Mouse (Mus musculus): ENCODE measurements at regions not wholly inside any gene's neighbourhood (a gene's known extent, or its start where the extent isn't known, plus 50 kb on each side); places are given as distances from the start of the nearest gene placed in this dataset.
"Not testable (repeated sequence)": the region's sequence is repeated elsewhere in the genome, so short reads cannot be mapped to it uniquely, and the experiment has no call there.

- DNase-seq = no peak
Measured at GRCm38 (mm10) chr7:36210034-36210433, 407.2 kb upstream of the Zfp507 start.

DNA sequence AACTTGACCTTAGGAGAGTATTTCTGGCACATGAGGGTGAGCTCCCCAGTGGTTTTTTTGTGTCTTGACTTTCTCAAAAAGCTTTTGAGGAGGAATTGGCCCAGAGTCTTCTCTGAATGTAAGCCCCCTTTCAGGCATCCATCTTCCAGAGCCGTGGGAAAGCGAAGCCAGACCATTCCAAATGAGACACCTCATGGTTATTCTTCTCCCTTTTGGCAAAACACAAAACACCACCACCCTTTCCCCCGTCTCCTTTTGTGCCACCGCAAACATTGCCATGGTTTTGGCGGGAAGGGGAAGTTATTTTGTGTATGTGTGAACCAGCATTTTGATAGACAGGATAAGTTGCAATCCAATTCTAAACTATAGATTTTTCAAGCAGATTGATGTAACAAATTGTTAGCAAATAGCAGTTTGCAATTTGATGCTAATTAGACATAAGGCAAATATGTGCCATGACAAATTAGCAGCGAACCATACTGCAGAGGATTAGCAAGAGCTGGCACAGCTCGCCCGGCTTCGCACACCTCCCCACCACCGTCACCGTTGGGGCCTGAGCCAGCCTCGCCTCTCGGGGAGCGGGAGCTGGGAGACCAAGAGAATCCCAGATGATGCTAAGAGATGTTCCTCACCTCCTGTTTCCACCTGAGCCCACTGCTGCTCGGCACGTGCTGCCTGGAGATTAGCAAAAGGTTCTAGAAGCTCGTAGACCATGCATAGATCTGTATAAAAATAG, 404.9 kb upstream of the Zfp507 start:
- DNase-seq = no peak

DNA sequence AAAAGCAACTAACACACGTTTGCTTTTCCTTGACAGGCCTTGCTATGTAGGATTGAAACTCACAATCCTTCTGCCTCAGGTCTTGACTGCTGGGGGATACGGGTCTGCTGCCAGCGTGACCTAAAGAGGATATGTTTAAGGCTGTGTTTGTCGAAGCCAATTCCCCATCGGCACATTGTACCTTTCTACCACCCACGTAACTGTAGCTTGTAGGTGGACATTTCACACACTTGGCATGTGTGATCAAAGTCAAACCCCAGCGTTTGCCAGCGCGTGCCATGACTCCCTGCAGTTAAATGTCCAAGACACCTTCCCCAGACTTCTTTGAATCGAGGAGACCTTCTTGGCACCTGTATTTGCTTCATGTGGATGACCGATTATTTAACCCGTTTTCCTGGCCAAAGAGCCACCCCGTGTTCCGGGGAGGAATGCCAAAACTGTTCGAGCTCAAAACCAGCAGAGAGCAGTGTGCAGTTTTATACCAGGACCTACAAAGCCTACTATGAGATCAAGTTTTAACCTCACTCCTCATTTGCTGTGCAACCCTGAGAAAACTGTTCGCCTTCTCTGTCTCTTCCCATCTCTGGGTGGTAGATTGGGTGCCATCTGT, 395.4 kb upstream of the Zfp507 start:
- DNase-seq = no peak

GRCm38 (mm10) chr7:36196154-36196720, 393.4 kb upstream of the Zfp507 start:
- no peak for DNase-seq

DNA sequence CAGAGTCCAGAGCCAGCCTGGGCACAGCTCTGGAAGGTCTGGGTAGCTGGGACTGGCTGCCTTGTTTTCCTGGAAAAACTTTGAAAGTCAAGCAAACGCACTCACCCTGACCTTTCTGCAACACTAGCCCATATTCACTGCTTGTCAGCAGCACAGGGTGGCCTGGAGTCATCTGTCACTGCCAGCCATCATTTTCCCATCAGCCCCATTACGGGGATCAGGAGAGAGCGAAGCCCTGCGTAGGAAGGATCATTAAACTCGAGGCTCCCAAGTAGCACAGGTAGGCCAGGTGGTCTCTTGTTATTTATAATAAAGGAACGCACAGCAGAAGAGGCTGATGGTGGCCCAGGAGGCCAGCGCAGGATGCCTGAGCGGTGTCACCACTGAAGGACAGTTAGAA, 389.8 kb upstream of the Zfp507 start:
- no peak for DNase-seq

DNA sequence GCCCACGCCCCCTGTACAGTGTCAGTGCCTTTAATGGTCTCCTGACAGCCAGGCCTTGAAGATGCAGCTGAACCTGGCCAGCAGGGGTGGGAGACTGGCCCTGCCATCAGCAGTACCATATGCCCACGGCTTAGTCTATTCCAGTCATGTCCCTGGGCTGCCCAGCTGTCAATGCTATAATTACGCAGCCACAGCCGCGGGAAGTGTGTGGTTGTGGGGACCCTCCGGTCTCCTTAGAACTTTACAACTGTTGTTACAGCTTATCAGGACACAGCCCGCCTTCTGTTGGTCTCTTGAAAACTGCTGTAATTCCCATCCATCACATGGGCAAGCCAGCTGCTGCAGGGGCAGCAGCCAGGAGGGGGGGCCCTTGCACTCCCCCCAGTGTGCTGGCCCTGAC, 375.1 kb upstream of the Zfp507 start:
- no peak for DNase-seq

- no peak for DNase-seq
Measured at GRCm38 (mm10) chr7:36175296-36175695, 372.5 kb upstream of the Zfp507 start.

DNA sequence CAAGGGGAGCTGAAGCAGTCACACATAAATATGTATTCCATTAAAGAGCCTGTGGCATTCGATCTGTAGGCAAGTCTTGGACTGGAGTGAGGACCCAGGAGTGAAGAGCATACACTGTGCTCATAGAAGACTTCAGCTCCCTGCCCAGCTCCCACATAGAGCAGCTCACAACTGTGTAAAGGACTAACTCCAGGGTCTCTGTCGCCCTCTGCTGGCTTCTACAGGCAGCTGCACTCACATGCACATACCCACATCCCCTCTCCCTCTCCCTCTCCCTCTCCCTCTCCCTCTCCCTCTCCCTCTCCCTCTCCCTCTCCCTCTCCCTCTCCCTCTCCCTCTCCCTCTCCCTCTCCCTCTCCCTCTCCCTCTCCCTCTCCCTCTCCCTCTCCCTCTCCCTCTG, 369.7 kb upstream of the Zfp507 start:
- DNase-seq = not testable (repeated sequence)

GRCm38 (mm10) chr7:36157270-36157945, 354.6 kb upstream of the Zfp507 start:
- DNase-seq = peak in 1 of 2 experiments; percentile 7

- DNase-seq = no peak
Measured at GRCm38 (mm10) chr7:36156595-36156994, 353.8 kb upstream of the Zfp507 start.

GRCm38 (mm10) chr7:36155576-36155975, 352.8 kb upstream of the Zfp507 start:
- DNase-seq = no peak

GRCm38 (mm10) chr7:36155159-36155558, 352.4 kb upstream of the Zfp507 start:
- DNase-seq = no peak

- DNase-seq = no peak
Measured at GRCm38 (mm10) chr7:36150871-36151560, 348.2 kb upstream of the Zfp507 start.

GRCm38 (mm10) chr7:36136571-36136970, 333.8 kb upstream of the Zfp507 start:
- no peak for DNase-seq

GRCm38 (mm10) chr7:36134557-36134956, 331.8 kb upstream of the Zfp507 start:
- DNase-seq = no peak

- peak in 1 of 2 experiments; percentile 14 for DNase-seq
Measured at GRCm38 (mm10) chr7:36133658-36134143, 330.9 kb upstream of the Zfp507 start.

DNA sequence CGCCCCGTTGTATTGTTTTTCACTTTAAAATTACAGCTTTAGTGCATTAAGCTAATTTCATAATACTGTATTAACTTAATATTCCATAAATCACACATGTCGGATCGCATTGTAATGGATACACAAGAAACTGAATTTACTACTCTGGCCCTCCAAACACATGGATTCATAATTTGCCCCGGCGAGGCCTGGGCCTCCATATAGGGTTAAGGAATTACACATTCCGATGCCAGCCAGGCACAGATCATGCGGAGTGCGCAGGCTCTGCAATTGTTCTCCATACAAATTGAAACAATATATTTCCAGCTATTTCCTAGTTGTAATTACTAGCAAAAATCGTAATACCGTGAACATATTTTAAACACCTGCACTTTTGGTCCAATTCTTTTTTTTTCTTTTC, 330.2 kb upstream of the Zfp507 start:
- no peak for DNase-seq

- DNase-seq = no peak
Measured at GRCm38 (mm10) chr7:36132569-36132968, 329.8 kb upstream of the Zfp507 start.

- DNase-seq = no peak
Measured at GRCm38 (mm10) chr7:36097054-36097453, 294.3 kb upstream of the Zfp507 start.

- peak; percentile 53 to 73 for DNase-seq
Measured at GRCm38 (mm10) chr7:36095258-36096130, 292.7 kb upstream of the Zfp507 start.

DNA sequence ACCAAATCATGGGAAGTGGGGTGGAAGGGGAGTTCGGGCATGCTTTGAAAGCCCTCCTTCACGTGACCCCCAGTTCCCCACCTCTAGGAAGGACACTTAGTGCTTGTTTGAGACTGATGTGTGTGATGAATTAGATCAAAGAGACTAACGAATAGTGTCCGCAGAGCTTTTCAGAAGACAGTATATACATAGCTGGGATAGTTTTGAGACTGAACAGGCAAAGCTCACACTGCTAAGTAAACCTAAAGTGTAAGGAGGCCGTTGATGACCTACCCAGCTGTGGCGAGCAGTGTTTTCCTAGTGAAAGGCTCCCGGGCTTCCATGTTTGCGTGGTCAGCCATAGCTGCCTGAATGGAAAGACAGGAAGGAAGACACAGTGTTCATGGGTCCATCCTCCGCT, 288.3 kb upstream of the Zfp507 start:
- no peak for DNase-seq
